Mouse (Mus musculus) forebrain, embryonic 10.5 days (tissue): ENCODE measurements around the gene Lrp5. TPM values are rescaled to one million over a fixed set of nuclear protein-coding genes. Genes with fewer than 3 reads are reported as not detected.
"Not testable (repeated sequence)": the region's sequence is repeated elsewhere in the genome, so short reads cannot be mapped to it uniquely, and the experiment has no call there.

Experiments used
- DNase-seq: peaks from one replicate; pipeline ENCODE4 v3.0.0-alpha.2; 2017; ENCODE audit warnings: low spot score; ENCODE audit errors: extremely low spot score
- H3K27ac ChIP-seq: fragments of 300-500 bp; sonication (generic); 2 replicates; pipeline ENCODE4 v1.5.1; 2016; ENCODE audit warnings: mild to moderate bottlenecking
- H3K27me3 ChIP-seq: fragments of 300-500 bp; sonication (generic); 2 replicates; pipeline ENCODE4 v1.6.1; 2016; ENCODE audit warnings: mild to moderate bottlenecking; ENCODE audit not compliant: poor library complexity, severe bottlenecking
- H3K36me3 ChIP-seq: fragments of 300-500 bp; sonication (generic); replicated peaks from 2 replicates; pipeline ENCODE4 v1.6.1; 2016; ENCODE audit warnings: mild to moderate bottlenecking, moderate library complexity
- H3K4me1 ChIP-seq: fragments of 300-500 bp; sonication (generic); 2 replicates; pipeline ENCODE4 v1.6.1; 2016
- H3K4me3 ChIP-seq: fragments of 300-500 bp; sonication (generic); 2 replicates; pipeline ENCODE4 v1.5.1; 2016; ENCODE audit warnings: mild to moderate bottlenecking, moderate library complexity
- H3K9me3 ChIP-seq: fragments of 300-500 bp; sonication (generic); 2 replicates; pipeline ENCODE4 v1.6.1; 2016; ENCODE audit warnings: mild to moderate bottlenecking, moderate library complexity
- WGBS: fragments of 180-500 bp; shearing (Covaris S2); methylation state at CpG from one replicate; pipeline ENCODE4 v1.1.7; 2016; 5-methylcytosine and 5-hydroxymethylcytosine counted together
- polyA plus RNA-seq: library from polyadenylated mRNA; unstranded; fragments of >200 nt; fragmentation: Nextera tagmentation; extraction: Ambion mirVana; gene quantifications from 2 replicates; pipeline ENCODE4 v1.2.1, GENCODE M21; 2016

Gene Lrp5
- polyA plus RNA-seq, 1 experiment from 2014 or later, result 3.6 TPM

DNA sequence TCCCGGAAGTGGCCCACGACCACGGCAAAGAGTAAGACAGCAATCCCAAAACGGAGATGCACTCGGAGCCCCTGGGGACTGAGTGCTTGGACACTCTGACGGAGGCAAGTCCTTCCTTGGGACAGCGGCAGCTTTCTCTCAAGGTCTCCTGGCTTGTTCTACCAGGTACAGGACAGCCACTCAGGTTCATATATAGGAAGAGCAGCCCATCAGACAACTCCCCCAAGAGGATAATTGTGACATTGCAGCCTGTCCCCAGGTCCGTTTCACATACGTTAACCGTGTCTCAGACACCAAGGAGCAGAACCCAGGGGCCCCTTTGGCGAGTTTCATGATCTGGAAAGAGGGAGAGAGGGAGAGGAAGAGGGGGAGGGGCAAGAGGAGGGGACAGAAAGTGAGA is 18.4 kb downstream of the Lrp5 start:
- H3K27me3 ChIP-seq, result no peaks in the 10 kb centered on the region
- peaks cover 18% of the 10 kb centered on the region for H3K36me3 ChIP-seq
- 83% methylated on average over 11 of the region's 11 CpGs for WGBS
- peaks cover 44% of the 10 kb centered on the region for H3K4me1 ChIP-seq
- no peak overlapping the region for H3K27ac ChIP-seq
- DNase-seq, result no peak
- H3K4me3 ChIP-seq, result no peak overlapping the region
- H3K9me3 ChIP-seq, result peaks cover 11% of the 10 kb centered on the region

- peaks cover 6% of the 10 kb centered on the region; the same call in 1 of the 2 replicates for H3K9me3 ChIP-seq
- peaks cover 44% of the 10 kb centered on the region for H3K4me1 ChIP-seq
- H3K27ac ChIP-seq, result no peak overlapping the region
- H3K27me3 ChIP-seq, result no peaks in the 10 kb centered on the region
- 87% methylated on average over 6 of the region's 6 CpGs for WGBS
- peaks cover 12% of the 10 kb centered on the region for H3K36me3 ChIP-seq
- no peak overlapping the region for H3K4me3 ChIP-seq
- no peak for DNase-seq
Observed at GRCm38 (mm10) chr19:3667155-3667895, 19.0 kb downstream of the Lrp5 start.

- H3K27ac ChIP-seq, result no peak overlapping the region
Observed at GRCm38 (mm10) chr19:3666632-3667031, 19.7 kb downstream of the Lrp5 start.

DNA sequence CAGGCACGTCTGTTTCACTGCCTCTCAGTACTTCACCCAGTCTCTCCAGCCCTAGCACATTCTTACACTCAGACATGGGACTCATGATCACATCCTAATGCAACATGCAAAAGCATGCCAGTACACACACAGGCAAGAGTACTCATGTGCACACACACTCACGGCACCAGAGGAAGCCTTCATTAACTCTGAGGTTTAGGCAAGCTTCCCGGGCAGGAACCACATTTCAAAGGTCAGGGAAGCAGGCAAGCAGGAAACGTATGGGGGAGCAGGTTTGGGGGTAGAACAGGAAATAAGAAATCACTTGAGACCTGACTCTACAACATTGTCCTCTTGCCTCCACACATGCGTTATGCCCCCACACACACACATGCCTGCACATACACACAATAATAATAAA is 20.9 kb downstream of the Lrp5 start:
- Histone ChIP-seq H3K36me3 (no peaks in the 10 kb centered on the region), H3K27ac (no peak overlapping the region), H3K4me1 (peaks cover 43% of the 10 kb centered on the region), H3K4me3 (no peak overlapping the region), H3K27me3 (no peaks in the 10 kb centered on the region), H3K9me3 (no peaks in the 10 kb centered on the region)
- no peak for DNase-seq
- 70% methylated on average over 5 of the region's 5 CpGs for WGBS

More at GRCm38 (mm10) chr19:3666632-3667031, 19.7 kb downstream of the Lrp5 start:
- Histone ChIP-seq H3K36me3 (peaks cover 5% of the 10 kb centered on the region), H3K27me3 (no peaks in the 10 kb centered on the region), H3K4me1 (peaks cover 44% of the 10 kb centered on the region), H3K9me3 (no peaks in the 10 kb centered on the region; the same call in 1 of the 2 replicates), H3K4me3 (no peak overlapping the region)
- 88% methylated on average over 2 of the region's 2 CpGs for WGBS
- no peak for DNase-seq

- peaks cover 49% of the 10 kb centered on the region for H3K36me3 ChIP-seq
- no peak for DNase-seq
- WGBS, result 98% methylated on average over 4 of the region's 4 CpGs
Observed at GRCm38 (mm10) chr19:3657947-3658346, 28.4 kb downstream of the Lrp5 start.

DNA sequence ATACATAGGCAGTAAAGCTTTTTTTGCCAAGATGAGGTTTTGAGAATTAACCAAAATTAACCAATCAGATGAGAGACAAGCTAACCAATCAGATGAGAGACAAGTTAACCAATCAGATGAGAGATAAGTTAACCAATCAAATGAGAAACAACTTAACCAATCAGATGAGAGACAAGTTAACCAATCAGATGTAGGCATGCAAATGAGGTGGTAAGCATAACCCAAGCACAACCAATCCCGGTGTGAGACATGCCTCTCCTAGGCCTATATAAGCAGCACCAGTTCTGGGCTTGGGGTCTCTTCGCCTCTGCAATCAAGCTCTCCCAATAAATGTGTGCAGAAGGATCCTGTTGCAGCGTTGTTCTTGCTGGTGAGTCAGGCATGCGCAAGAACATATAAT is 29.3 kb downstream of the Lrp5 start:
- Histone ChIP-seq H3K9me3 (peaks cover 10% of the 10 kb centered on the region), H3K36me3 (peaks cover 58% of the 10 kb centered on the region)
- not testable (repeated sequence) for H3K27me3 ChIP-seq, H3K27ac ChIP-seq, H3K4me1 ChIP-seq, DNase-seq, H3K4me3 ChIP-seq
- WGBS, result 97% methylated on average over 4 of the region's 4 CpGs

More at GRCm38 (mm10) chr19:3657947-3658346, 28.4 kb downstream of the Lrp5 start:
- Histone ChIP-seq H3K4me3 (no peak overlapping the region), H3K9me3 (peaks cover 10% of the 10 kb centered on the region), H3K27me3 (no peaks in the 10 kb centered on the region), H3K4me1 (no peaks in the 10 kb centered on the region), H3K27ac (no peak overlapping the region)

DNA sequence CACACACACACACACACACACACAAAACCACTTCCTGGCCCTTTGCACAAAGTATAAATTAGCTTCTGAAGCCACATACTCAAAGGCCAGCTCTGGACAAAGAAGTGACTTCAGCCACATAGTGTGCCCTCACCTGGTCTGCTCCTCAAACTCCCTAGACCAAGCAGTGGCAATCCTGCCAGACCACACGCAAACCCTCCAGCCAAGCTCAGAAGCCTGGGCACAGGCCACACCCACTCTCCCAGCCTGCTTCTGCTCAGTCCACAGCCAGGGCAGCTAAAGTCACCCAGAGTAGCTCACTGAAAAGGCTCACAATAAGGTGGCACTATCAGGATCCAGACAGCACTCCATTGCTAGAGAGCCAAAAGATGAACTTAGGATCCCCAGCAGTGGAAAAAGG is 30.2 kb downstream of the Lrp5 start:
- no peak for DNase-seq
- 95% methylated on average over 1 of the region's 1 CpGs for WGBS
- Histone ChIP-seq H3K4me3 (no peak overlapping the region), H3K36me3 (peaks cover 67% of the 10 kb centered on the region), H3K9me3 (peaks cover 19% of the 10 kb centered on the region), H3K4me1 (no peaks in the 10 kb centered on the region), H3K27me3 (no peaks in the 10 kb centered on the region), H3K27ac (no peak overlapping the region)

GRCm38 (mm10) chr19:3654940-3655339 is 31.4 kb downstream of the Lrp5 start:
- no peaks in the 10 kb centered on the region for H3K27me3 ChIP-seq
- no peak for DNase-seq
- 77% methylated on average over 4 of the region's 4 CpGs for WGBS
- H3K36me3 ChIP-seq, result peaks cover 78% of the 10 kb centered on the region
- H3K4me3 ChIP-seq, result no peak overlapping the region
- H3K27ac ChIP-seq, result no peak overlapping the region
- peaks cover 19% of the 10 kb centered on the region for H3K9me3 ChIP-seq
- H3K4me1 ChIP-seq, result no peaks in the 10 kb centered on the region

DNA sequence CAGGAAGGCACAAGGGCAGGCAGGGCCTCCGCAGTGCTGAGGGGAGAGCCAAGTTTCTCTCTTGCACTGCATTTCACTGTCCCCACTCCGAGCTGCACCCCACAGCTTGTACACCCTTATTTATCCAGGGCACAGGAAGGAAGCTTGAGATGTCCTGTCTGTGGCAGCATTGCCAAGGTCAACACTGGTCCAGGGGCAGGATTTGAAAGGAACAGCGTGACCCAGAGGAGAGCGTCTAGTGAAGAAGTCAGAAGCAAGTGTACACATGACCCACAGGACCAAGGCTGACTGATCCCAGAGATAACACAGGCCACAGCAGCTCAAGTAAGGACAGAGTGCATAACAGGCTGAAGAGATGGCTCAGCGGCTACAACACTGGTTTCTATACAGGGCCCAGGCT is 32.3 kb downstream of the Lrp5 start:
- H3K4me3 ChIP-seq, result no peak overlapping the region
- no peak overlapping the region for H3K27ac ChIP-seq
- peaks cover 19% of the 10 kb centered on the region for H3K9me3 ChIP-seq
- DNase-seq, result no peak
- H3K4me1 ChIP-seq, result 0 out of 2 replicates have a peak, but pooled peaks cover 4% of the 10 kb centered on the region
- WGBS, result 86% methylated on average over 5 of the region's 5 CpGs
- no peaks in the 10 kb centered on the region for H3K27me3 ChIP-seq
- peaks cover 79% of the 10 kb centered on the region for H3K36me3 ChIP-seq

DNA sequence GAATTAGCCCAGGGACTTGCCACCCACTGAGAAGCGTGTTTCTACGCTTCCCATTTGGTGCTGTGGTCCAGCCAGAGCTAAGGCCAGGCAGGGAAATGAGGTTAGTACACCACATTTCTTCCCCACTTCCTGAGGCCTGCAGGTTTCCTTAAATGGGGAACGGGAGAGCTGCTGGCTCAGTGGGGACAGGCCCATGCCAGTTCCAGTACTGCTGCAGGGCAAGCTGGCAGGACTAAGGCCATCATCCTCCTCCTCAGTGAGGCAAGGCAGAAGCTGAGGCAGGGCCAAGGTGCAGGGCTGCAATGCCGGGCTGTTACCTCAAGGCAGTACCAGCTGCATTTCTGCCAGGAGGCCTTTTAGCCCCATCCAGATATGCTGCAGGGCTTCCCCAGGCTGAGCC is 32.9 kb downstream of the Lrp5 start:
- Histone ChIP-seq H3K36me3 (peaks cover 79% of the 10 kb centered on the region), H3K27me3 (no peaks in the 10 kb centered on the region), H3K4me3 (no peak overlapping the region), H3K9me3 (peaks cover 18% of the 10 kb centered on the region), H3K27ac (no peak overlapping the region; the same call in 1 of the 2 replicates), H3K4me1 (0 out of 2 replicates have a peak, but pooled peaks cover 9% of the 10 kb centered on the region)
- DNase-seq, result no peak
- 87% methylated on average over 4 of the region's 4 CpGs for WGBS

DNA sequence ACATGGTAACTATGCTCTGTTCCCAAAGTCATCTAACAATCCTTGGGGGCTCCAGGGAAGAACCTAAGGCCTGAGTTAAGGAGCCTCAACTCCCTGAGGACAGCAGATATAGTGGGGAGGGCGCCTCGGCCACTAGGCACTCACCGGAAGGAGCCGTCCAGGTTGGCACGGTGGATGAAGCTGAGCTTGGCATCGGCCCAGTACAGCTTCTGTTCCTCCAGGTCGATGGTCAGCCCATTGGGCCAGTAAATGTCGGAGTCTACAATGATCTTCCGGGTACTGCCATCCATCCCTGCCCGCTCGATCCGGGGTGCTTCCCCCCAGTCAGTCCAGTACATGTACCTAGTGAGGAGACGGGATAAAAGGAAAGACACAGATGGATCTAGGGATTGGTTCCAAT is 34.4 kb downstream of the Lrp5 start:
- WGBS, result 93% methylated on average over 13 of the region's 13 CpGs
- no peak for DNase-seq
- Histone ChIP-seq H3K27me3 (no peaks in the 10 kb centered on the region), H3K4me1 (0 out of 2 replicates have a peak, but pooled peaks cover 9% of the 10 kb centered on the region), H3K36me3 (peaks cover 80% of the 10 kb centered on the region), H3K4me3 (no peak overlapping the region), H3K9me3 (peaks cover 9% of the 10 kb centered on the region; the same call in 1 of the 2 replicates), H3K27ac (no peak overlapping the region)

- no peak for DNase-seq
- Histone ChIP-seq H3K27ac (no peak overlapping the region), H3K9me3 (peaks cover 9% of the 10 kb centered on the region; the same call in 1 of the 2 replicates), H3K4me1 (0 out of 2 replicates have a peak, but pooled peaks cover 9% of the 10 kb centered on the region), H3K27me3 (no peaks in the 10 kb centered on the region), H3K36me3 (peaks cover 78% of the 10 kb centered on the region), H3K4me3 (no peak overlapping the region)
- 96% methylated on average over 3 of the region's 3 CpGs for WGBS
Observed at GRCm38 (mm10) chr19:3651220-3651619, 35.1 kb downstream of the Lrp5 start.

DNA sequence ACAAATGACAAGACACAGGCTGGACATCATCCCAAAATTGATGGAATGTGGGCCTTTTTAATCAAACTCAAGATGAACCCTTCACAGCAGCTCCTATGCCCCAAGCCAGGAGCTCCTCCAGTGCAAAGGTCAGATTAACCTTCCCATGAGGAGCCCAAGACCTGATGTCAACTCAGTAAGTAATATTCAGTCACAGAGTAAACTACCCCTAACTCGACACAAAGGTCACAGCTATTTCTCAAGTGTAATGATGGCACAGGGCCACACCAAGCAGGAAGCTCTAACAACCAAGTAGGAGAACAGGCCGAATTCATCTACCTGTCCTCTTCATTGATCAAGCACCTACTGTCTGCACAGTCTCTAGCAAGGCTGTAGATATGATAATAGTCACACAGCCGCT is 35.9 kb downstream of the Lrp5 start:
- H3K27me3 ChIP-seq, result no peaks in the 10 kb centered on the region
- peaks cover 9% of the 10 kb centered on the region; the same call in 1 of the 2 replicates for H3K9me3 ChIP-seq
- DNase-seq, result no peak
- peaks cover 84% of the 10 kb centered on the region for H3K36me3 ChIP-seq
- H3K4me3 ChIP-seq, result no peak overlapping the region
- WGBS, result 91% methylated on average over 3 of the region's 3 CpGs
- 0 out of 2 replicates have a peak, but pooled peaks cover 9% of the 10 kb centered on the region for H3K4me1 ChIP-seq
- H3K27ac ChIP-seq, result no peak overlapping the region
